Mouse (Mus musculus): ENCODE data around the gene Psmb2. TPM values are rescaled to one million over a fixed set of nuclear protein-coding genes. Genes with fewer than 3 reads are reported as not detected.

Gene Psmb2
- polyA plus RNA-seq, 1 experiment: 154 TPM

DNA sequence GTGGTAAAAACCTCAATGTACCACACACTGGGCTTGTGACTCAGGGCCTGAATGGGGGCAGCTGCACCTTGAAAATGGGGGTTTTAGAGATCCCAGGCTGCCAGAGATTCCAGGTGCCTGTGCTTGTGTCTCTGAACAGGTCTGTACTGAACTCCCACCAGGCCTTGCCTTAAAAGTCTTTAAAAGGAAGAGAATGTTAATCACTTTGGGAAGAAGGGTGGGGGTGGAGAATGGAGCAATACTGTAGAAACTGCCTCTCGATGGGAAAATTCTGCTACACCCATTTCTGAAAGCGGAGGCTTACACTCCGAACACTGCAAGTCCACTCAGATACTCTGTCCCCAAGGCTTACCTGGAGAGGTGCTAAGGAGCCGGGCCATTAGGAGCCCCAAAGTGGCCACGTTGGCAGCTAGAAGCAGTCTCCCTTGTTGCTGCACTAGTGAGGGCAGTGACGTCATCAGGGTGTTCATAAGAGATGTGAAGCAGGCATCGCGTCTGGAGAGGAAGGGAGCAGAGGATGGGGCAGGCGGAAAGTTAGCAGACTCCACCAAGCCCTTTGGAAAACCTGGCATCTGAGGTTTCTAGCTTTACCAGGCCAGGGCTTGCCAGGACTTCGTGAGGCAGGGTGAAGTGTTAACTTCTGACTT, 68.9 kb downstream of the Psmb2 start:
- 86% methylated on average over 10 of the region's 10 CpGs for whole genome bisulfite sequencing

DNA sequence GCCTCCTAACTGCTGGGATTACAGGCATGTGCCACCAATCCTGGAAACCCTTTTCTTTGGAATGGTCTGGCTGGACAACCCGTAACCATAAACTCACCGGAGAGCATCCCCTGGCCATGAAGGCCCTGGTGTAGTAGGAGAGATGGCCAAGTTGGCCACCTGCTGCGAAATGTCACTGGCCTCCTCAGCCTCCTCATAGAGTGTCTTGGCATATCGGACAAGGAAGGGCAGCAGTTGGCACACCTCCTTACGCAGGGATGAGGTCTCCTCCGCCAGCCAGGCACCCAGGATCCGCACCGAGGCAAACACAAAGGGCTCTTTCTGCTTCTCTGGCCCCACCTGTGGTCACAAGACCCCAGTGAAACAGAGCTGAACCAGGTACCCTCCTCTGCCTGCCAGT, 71.0 kb downstream of the Psmb2 start:
- WGBS: 94% methylated on average over 8 of the region's 8 CpGs
- no peak overlapping the region for H3K4me3 ChIP-seq (ENCODE audit: low read depth, low read length)
- TF ChIP-seq POLR2A (IDR thresholded peaks at IDR 0.05; ENCODE audit: low read depth, low read length): no peak
- no peak for TF ChIP-seq CTCF (IDR thresholded peaks at IDR 0.05; ENCODE audit: extremely low read depth, insufficient read length, insufficient replicate concordance, low read depth, low read length)
- peaks cover 37% of the 10 kb centered on the region for H3K36me3 ChIP-seq (ENCODE audit: control insufficient read depth, insufficient read depth, low read length)
- H3K4me1 ChIP-seq (ENCODE audit: control insufficient read depth, insufficient read depth, insufficient read length, low read length): peaks cover 11% of the 10 kb centered on the region
- H3K27me3 ChIP-seq (ENCODE audit: control insufficient read depth, insufficient read depth, low read length): no peaks in the 10 kb centered on the region
- H3K27ac ChIP-seq (ENCODE audit: insufficient read depth, low read depth, low read length): no peak overlapping the region

More for the DNA sequence above, 68.9 kb downstream of the Psmb2 start:
- Histone ChIP-seq H3K36me3 (ENCODE audit: control insufficient read depth, insufficient read depth, low read length) (peaks cover 37% of the 10 kb centered on the region), H3K27me3 (ENCODE audit: control insufficient read depth, insufficient read depth, low read length) (no peaks in the 10 kb centered on the region), H3K4me3 (ENCODE audit: low read depth, low read length) (no peak overlapping the region), H3K4me1 (ENCODE audit: control insufficient read depth, insufficient read depth, insufficient read length, low read length) (peaks cover 1% of the 10 kb centered on the region; the same call in 1 of the 2 replicates), H3K27ac (ENCODE audit: insufficient read depth, low read depth, low read length) (no peak overlapping the region)
- TF ChIP-seq POLR2A (IDR thresholded peaks at IDR 0.05; ENCODE audit: low read depth, low read length): no peak
- no peak for TF ChIP-seq CTCF (IDR thresholded peaks at IDR 0.05; ENCODE audit: extremely low read depth, insufficient read length, insufficient replicate concordance, low read depth, low read length)

DNA sequence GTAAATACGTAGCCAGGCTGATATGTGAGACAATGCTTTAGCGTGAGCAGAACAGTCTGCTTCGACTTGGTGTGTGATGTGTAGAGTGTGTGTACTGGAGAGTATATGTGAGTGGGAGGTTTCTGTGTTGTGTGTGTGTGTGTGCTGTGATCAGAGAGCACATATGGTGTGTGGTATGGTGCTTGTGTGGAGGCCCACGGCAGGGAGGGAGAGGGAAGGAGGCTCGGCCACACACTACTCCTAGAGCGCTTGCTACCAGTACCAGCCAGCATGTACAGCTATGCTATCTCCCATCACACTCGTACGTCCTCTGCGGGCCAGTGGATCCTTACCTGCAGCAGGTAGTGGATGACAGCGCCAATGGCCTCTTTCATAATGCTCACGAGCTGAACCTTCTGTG, 72.1 kb downstream of the Psmb2 start:
- H3K4me1 ChIP-seq (ENCODE audit: control insufficient read depth, insufficient read depth, insufficient read length, low read length): peaks cover 11% of the 10 kb centered on the region
- peaks cover 34% of the 10 kb centered on the region for H3K36me3 ChIP-seq (ENCODE audit: control insufficient read depth, insufficient read depth, low read length)
- H3K27me3 ChIP-seq (ENCODE audit: control insufficient read depth, insufficient read depth, low read length): no peaks in the 10 kb centered on the region
- H3K4me3 ChIP-seq (ENCODE audit: low read depth, low read length): no peak overlapping the region
- TF ChIP-seq POLR2A (IDR thresholded peaks at IDR 0.05; ENCODE audit: low read depth, low read length): no peak
- TF ChIP-seq CTCF (IDR thresholded peaks at IDR 0.05; ENCODE audit: extremely low read depth, insufficient read length, insufficient replicate concordance, low read depth, low read length): no peak
- H3K27ac ChIP-seq (ENCODE audit: insufficient read depth, low read depth, low read length): no peak overlapping the region
- WGBS: 86% methylated on average over 11 of the region's 11 CpGs

DNA sequence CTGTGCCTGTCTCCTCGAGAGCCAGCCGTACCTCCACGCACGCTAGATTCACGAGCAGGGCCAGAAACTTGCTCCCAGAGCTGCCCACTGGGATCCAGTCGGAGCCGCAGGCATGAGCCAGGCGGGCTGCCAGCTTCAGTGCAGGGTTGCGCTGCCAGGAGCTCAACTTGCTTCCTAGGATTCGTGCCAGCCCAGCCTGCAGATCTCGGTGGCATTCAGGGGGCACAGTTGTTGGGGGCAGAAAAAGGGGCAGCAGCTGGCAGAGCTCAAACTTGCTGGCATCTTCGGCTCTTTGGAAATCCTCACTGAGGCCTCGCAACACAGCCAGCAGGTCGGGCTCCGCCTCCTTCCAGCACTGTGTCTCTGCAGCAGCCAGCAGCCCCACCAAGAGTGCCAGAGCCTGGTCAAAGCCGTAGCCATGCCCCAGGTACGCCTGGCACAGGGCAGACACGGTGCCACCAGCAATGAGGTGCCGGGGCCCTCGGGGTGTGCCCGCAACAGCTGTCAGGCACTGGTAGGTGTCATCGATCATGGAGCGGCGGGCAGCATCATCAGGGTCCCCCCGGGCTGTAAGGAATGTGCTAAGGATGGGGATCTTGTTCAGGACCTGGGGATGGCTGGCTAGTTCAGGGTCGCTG, 72.7 kb downstream of the Psmb2 start:
- 87% methylated on average over 26 of the region's 26 CpGs for WGBS
- Histone ChIP-seq H3K27ac (ENCODE audit: insufficient read depth, low read depth, low read length) (no peak overlapping the region), H3K4me3 (ENCODE audit: low read depth, low read length) (no peak overlapping the region), H3K4me1 (ENCODE audit: control insufficient read depth, insufficient read depth, insufficient read length, low read length) (peaks cover 11% of the 10 kb centered on the region), H3K36me3 (ENCODE audit: control insufficient read depth, insufficient read depth, low read length) (peaks cover 29% of the 10 kb centered on the region), H3K27me3 (ENCODE audit: control insufficient read depth, insufficient read depth, low read length) (no peaks in the 10 kb centered on the region)
- TF ChIP-seq CTCF (IDR thresholded peaks at IDR 0.05; ENCODE audit: extremely low read depth, insufficient read length, insufficient replicate concordance, low read depth, low read length) (no peak), POLR2A (IDR thresholded peaks at IDR 0.05; ENCODE audit: low read depth, low read length) (no peak)

DNA sequence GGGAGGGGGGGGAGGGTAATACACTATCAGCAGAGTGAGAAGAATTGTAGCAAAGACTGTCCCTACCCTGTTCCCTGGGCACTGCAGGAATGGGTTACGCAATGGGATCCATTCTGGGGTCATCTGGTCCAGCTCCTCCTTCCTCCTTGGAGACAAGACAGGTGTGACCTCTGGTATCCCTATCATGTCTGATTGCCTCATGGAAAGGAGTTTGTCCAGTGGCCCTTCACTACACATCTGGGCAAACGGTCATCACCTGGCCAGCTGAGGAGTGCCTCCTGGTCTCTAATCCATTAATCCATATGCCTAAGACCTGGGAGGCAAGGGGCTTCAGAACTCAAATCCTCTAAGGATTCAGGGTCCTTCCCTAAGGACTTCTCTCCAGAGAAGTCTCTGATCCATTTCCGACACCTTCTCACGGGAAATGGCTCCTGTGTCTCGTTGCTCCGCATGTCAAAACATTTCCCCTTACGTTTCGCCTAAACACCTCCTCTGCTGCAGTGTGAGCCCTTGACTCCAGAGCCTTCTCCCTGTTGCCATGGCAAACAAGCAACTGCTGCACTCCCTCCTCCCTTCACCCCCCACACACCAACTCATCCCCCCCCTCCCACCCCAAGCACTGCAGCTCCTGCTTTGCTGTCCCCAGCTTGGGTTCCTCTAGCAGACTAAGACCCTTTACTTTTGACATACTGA, 73.6 kb downstream of the Psmb2 start:
- no peak overlapping the region for H3K4me3 ChIP-seq (ENCODE audit: low read depth, low read length)
- TF ChIP-seq POLR2A (IDR thresholded peaks at IDR 0.05; ENCODE audit: low read depth, low read length) (no peak), CTCF (IDR thresholded peaks at IDR 0.05; ENCODE audit: extremely low read depth, insufficient read length, insufficient replicate concordance, low read depth, low read length) (no peak)
- peaks cover 23% of the 10 kb centered on the region for H3K36me3 ChIP-seq (ENCODE audit: control insufficient read depth, insufficient read depth, low read length)
- H3K27ac ChIP-seq (ENCODE audit: insufficient read depth, low read depth, low read length): no peak overlapping the region
- H3K27me3 ChIP-seq (ENCODE audit: control insufficient read depth, insufficient read depth, low read length): no peaks in the 10 kb centered on the region
- WGBS: 90% methylated on average over 8 of the region's 8 CpGs
- peaks cover 16% of the 10 kb centered on the region for H3K4me1 ChIP-seq (ENCODE audit: control insufficient read depth, insufficient read depth, insufficient read length, low read length)

DNA sequence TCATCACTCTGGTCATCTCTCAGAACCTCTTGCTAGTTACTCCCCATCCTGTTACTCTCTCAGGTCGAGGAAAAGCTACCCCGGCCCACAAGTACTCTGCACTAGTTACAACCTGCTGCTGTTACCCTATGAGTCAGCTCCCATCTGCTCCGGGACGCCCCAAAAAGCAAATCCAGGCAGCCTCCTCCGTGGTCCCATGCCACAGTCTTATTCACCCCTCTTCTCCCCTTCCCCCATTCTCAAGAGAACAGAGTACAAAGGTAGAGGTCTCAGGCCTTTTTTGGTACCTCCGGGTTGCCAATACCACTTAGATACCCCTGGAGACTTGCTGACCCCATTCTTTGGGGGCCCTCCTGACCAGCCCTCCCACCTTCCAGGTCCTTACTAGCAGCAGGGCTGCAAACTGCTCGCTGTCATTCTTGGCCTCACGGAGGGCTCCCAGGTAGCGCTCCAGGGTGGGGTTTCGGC, 74.2 kb downstream of the Psmb2 start:
- WGBS: 84% methylated on average over 10 of the region's 10 CpGs
- TF ChIP-seq CTCF (IDR thresholded peaks at IDR 0.05; ENCODE audit: extremely low read depth, insufficient read length, insufficient replicate concordance, low read depth, low read length) (no peak), POLR2A (IDR thresholded peaks at IDR 0.05; ENCODE audit: low read depth, low read length) (no peak)
- peaks cover 19% of the 10 kb centered on the region for H3K36me3 ChIP-seq (ENCODE audit: control insufficient read depth, insufficient read depth, low read length)
- H3K4me3 ChIP-seq (ENCODE audit: low read depth, low read length): no peak overlapping the region
- H3K27ac ChIP-seq (ENCODE audit: insufficient read depth, low read depth, low read length): no peak overlapping the region
- H3K27me3 ChIP-seq (ENCODE audit: control insufficient read depth, insufficient read depth, low read length): no peaks in the 10 kb centered on the region
- peaks cover 16% of the 10 kb centered on the region for H3K4me1 ChIP-seq (ENCODE audit: control insufficient read depth, insufficient read depth, insufficient read length, low read length)

Data from small intestine, adult 2 months (tissue).